Mouse (Mus musculus): ENCODE measurements around the gene Mms19. TPM values are rescaled to one million over a fixed set of nuclear protein-coding genes. Genes with fewer than 3 reads are reported as not detected.
"Not testable (repeated sequence)": the region's sequence is repeated elsewhere in the genome, so short reads cannot be mapped to it uniquely, and the experiment has no call there.

Gene Mms19
- polyA plus RNA-seq, 1 experiment from 2014 or later = 32.2 TPM

- ATAC-seq (ENCODE audit: low FRiP score) = no peak
- peaks cover 35% of the 10 kb centered on the region for H3K36me3 ChIP-seq (replicated peaks)
Measured at GRCm38 (mm10) chr19:41915294-41915693, 65.7 kb downstream of the Mms19 start.

GRCm38 (mm10) chr19:41914592-41914882, 66.4 kb downstream of the Mms19 start:
- not testable (repeated sequence) for H3K4me3 ChIP-seq (replicated peaks); H3K9me3 ChIP-seq; H3K9ac ChIP-seq; H3K27me3 ChIP-seq; ATAC-seq (ENCODE audit: low FRiP score); H3K27ac ChIP-seq
- H3K4me1 ChIP-seq = peaks cover 18% of the 10 kb centered on the region
- peak overlapping the region; percentile 74; the same call in 1 of the 2 replicates for H3K4me2 ChIP-seq
- peaks cover 30% of the 10 kb centered on the region for H3K36me3 ChIP-seq (replicated peaks)

More at GRCm38 (mm10) chr19:41915294-41915693, 65.7 kb downstream of the Mms19 start:
- no peak overlapping the region for H3K4me2 ChIP-seq
- H3K4me3 ChIP-seq (replicated peaks) = no peak overlapping the region
- no peaks in the 10 kb centered on the region for H3K9me3 ChIP-seq
- no peak overlapping the region for H3K27ac ChIP-seq
- 97% methylated on average over 3 of the region's 3 CpGs for WGBS
- no peak overlapping the region for H3K9ac ChIP-seq
- H3K27me3 ChIP-seq = no peaks in the 10 kb centered on the region
- H3K4me1 ChIP-seq = peaks cover 18% of the 10 kb centered on the region

GRCm38 (mm10) chr19:41913774-41914591, 67.0 kb downstream of the Mms19 start:
- peak overlapping the region; percentile 74 for H3K4me2 ChIP-seq
- no peak overlapping the region for H3K27ac ChIP-seq
- 39% methylated on average over 6 of the region's 6 CpGs for WGBS
- no peaks in the 10 kb centered on the region for H3K9me3 ChIP-seq
- H3K36me3 ChIP-seq (replicated peaks) = peaks cover 24% of the 10 kb centered on the region
- H3K4me1 ChIP-seq = peaks cover 18% of the 10 kb centered on the region
- H3K27me3 ChIP-seq = no peaks in the 10 kb centered on the region
- ATAC-seq (ENCODE audit: low FRiP score) = no peak
- peak overlapping the region; percentile 89 for H3K4me3 ChIP-seq (replicated peaks)
- H3K9ac ChIP-seq = peak overlapping the region; percentile 94

- whole genome bisulfite sequencing = under 1% methylated on average over 53 of the region's 53 CpGs
- ATAC-seq (ENCODE audit: low FRiP score) = peak; percentile 81
- peak overlapping the region; percentile 85 for H3K27ac ChIP-seq
- H3K4me2 ChIP-seq = peak overlapping the region; percentile 74
- H3K4me3 ChIP-seq (replicated peaks) = peak overlapping the region; percentile 89
- peak overlapping the region; percentile 94 for H3K9ac ChIP-seq
- no peaks in the 10 kb centered on the region for H3K27me3 ChIP-seq
- H3K36me3 ChIP-seq (replicated peaks) = peaks cover 18% of the 10 kb centered on the region
- peaks cover 18% of the 10 kb centered on the region for H3K4me1 ChIP-seq
- no peaks in the 10 kb centered on the region for H3K9me3 ChIP-seq
Measured at GRCm38 (mm10) chr19:41912121-41913080, 68.6 kb downstream of the Mms19 start.

- H3K9me3 ChIP-seq = no peaks in the 10 kb centered on the region
- H3K27me3 ChIP-seq = no peaks in the 10 kb centered on the region
- peak within 1 kb of the TSS; percentile 74 for H3K4me2 ChIP-seq
- peak within 1 kb of the TSS; percentile 89 for H3K4me3 ChIP-seq (replicated peaks)
- H3K36me3 ChIP-seq (replicated peaks) = peaks cover 8% of the 10 kb centered on the region
- WGBS = 7% methylated on average over 50 of the region's 54 CpGs
- H3K9ac ChIP-seq = peak within 1 kb of the TSS; percentile 94
- peak within 1 kb of the TSS; percentile 90 for H3K27ac ChIP-seq
- H3K4me1 ChIP-seq = peaks cover 18% of the 10 kb centered on the region
- ATAC-seq (ENCODE audit: low FRiP score) = peak; percentile 94
Measured at GRCm38 (mm10) chr19:41911178-41912073, 69.5 kb downstream of the Mms19 start, which contains the start of gene Pgam1. TSS of gene Pgam1 (plus strand) at chr19:41911923.

- no peak overlapping the region for H3K27ac ChIP-seq
Measured at GRCm38 (mm10) chr19:41910396-41910795, 70.6 kb downstream of the Mms19 start.

GRCm38 (mm10) chr19:41908736-41909135, 72.2 kb downstream of the Mms19 start:
- ATAC-seq (ENCODE audit: low FRiP score) = no peak
- Histone ChIP-seq H3K36me3 (replicated peaks) (no peaks in the 10 kb centered on the region), H3K4me2 (no peak overlapping the region), H3K4me3 (replicated peaks) (no peak overlapping the region), H3K27me3 (no peaks in the 10 kb centered on the region), H3K4me1 (peaks cover 11% of the 10 kb centered on the region), H3K27ac (no peak overlapping the region), H3K9ac (no peak overlapping the region), H3K9me3 (no peaks in the 10 kb centered on the region)
- 85% methylated on average over 3 of the region's 3 CpGs for WGBS

More at GRCm38 (mm10) chr19:41910396-41910795, 70.6 kb downstream of the Mms19 start:
- H3K9ac ChIP-seq = no peak overlapping the region
- no peaks in the 10 kb centered on the region for H3K27me3 ChIP-seq
- no peak overlapping the region for H3K4me2 ChIP-seq
- ATAC-seq (ENCODE audit: low FRiP score) = no peak
- peaks cover 18% of the 10 kb centered on the region for H3K4me1 ChIP-seq
- H3K4me3 ChIP-seq (replicated peaks) = no peak overlapping the region
- H3K36me3 ChIP-seq (replicated peaks) = no peaks in the 10 kb centered on the region
- H3K9me3 ChIP-seq = no peaks in the 10 kb centered on the region
- 81% methylated on average over 2 of the region's 2 CpGs for WGBS

- no peak overlapping the region for H3K27ac ChIP-seq
- no peak overlapping the region for H3K4me2 ChIP-seq
- H3K36me3 ChIP-seq (replicated peaks) = no peaks in the 10 kb centered on the region
- no peaks in the 10 kb centered on the region for H3K27me3 ChIP-seq
- H3K4me3 ChIP-seq (replicated peaks) = no peak overlapping the region
- no peak for ATAC-seq (ENCODE audit: low FRiP score)
- no peaks in the 10 kb centered on the region for H3K4me1 ChIP-seq
- H3K9me3 ChIP-seq = no peaks in the 10 kb centered on the region
- 62% methylated on average over 8 of the region's 8 CpGs for WGBS
- H3K9ac ChIP-seq = no peak overlapping the region
Measured at GRCm38 (mm10) chr19:41907079-41907760, 73.7 kb downstream of the Mms19 start.

- Histone ChIP-seq H3K4me1 (no peaks in the 10 kb centered on the region), H3K4me3 (replicated peaks) (no peak overlapping the region), H3K27ac (no peak overlapping the region), H3K36me3 (replicated peaks) (no peaks in the 10 kb centered on the region), H3K4me2 (no peak overlapping the region), H3K9ac (no peak overlapping the region), H3K9me3 (no peaks in the 10 kb centered on the region), H3K27me3 (0 out of 2 replicates have a peak, but pooled peaks cover 3% of the 10 kb centered on the region)
- 72% methylated on average over 6 of the region's 6 CpGs for WGBS
- ATAC-seq (ENCODE audit: low FRiP score) = no peak
Measured at GRCm38 (mm10) chr19:41906311-41907078, 74.5 kb downstream of the Mms19 start.

- 96% methylated on average over 2 of the region's 2 CpGs for whole genome bisulfite sequencing
- ATAC-seq (ENCODE audit: low FRiP score) = no peak
- H3K27ac ChIP-seq = no peak overlapping the region
- no peak overlapping the region for H3K4me3 ChIP-seq (replicated peaks)
- no peak overlapping the region for H3K4me2 ChIP-seq
- H3K27me3 ChIP-seq = peaks cover 6% of the 10 kb centered on the region; the same call in 1 of the 2 replicates
- H3K36me3 ChIP-seq (replicated peaks) = no peaks in the 10 kb centered on the region
- no peaks in the 10 kb centered on the region for H3K9me3 ChIP-seq
- no peak overlapping the region for H3K9ac ChIP-seq
- no peaks in the 10 kb centered on the region for H3K4me1 ChIP-seq
Measured at GRCm38 (mm10) chr19:41905246-41905645, 75.7 kb downstream of the Mms19 start.
